Mouse (Mus musculus): ENCODE data around the gene Ppox.

Ppox gene

DNA sequence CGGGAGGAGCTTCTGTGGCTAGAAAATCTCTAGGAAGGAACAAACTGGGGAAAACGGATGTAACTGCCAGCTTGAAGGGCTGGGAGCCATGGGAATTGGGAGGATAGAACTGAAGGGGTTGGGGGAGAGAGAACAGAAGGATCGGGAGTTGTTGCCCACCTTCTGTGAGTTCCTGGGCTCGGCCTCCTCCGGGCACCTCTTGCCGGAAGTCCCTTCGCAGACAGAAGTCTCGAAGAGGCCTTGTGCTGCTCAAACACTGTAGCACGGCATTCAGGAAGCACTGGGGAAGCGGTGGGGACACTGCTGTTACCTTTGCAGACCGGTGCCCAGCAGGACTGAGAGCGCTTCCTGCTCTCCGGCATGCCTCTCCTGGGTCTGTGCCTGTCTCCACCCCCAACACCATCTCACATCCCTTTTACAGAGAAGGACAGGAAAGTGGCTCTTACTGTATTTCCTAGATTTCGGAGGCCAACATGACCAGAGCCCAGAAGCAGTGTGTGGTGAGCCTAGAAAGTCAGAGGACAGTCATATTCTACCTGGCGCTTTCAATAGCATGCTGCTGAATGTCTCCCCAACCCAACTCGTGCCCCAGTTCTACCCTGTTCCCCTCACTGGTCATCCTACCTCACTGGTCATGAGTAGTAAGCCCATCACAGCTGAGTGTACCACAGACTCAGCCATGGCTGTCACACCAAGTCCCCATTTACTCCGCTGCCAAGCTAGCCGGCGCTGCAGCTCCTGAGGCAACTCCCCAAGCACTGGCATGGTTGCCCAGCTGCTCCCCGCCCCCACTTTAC lies 4.3 kb upstream of the Ppox start:
- in situ Hi-C loops (cut with MseI, MboI): no loop called here

DNA sequence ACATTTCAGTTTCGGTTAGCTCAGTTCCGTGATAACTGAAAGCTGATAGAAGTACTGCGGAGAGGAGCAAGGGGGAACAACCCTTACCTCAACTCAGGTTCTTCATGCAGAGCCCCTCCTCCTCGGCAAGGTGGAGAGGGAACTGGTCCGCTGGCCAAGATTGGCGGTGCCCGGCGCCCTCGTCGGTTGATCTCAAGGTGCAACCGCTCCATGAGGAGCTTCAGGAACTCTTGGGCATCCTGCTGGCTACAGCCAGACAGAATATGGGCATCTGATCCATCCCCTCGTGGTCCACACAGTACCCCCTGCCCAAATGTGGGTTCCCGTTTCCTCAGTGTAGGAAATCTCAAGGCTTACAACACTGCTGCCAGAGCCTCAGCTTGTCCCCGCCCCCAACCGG lies 3.5 kb upstream of the Ppox start:
- in situ Hi-C loops (cut with MseI, MboI): no loop called here

DNA sequence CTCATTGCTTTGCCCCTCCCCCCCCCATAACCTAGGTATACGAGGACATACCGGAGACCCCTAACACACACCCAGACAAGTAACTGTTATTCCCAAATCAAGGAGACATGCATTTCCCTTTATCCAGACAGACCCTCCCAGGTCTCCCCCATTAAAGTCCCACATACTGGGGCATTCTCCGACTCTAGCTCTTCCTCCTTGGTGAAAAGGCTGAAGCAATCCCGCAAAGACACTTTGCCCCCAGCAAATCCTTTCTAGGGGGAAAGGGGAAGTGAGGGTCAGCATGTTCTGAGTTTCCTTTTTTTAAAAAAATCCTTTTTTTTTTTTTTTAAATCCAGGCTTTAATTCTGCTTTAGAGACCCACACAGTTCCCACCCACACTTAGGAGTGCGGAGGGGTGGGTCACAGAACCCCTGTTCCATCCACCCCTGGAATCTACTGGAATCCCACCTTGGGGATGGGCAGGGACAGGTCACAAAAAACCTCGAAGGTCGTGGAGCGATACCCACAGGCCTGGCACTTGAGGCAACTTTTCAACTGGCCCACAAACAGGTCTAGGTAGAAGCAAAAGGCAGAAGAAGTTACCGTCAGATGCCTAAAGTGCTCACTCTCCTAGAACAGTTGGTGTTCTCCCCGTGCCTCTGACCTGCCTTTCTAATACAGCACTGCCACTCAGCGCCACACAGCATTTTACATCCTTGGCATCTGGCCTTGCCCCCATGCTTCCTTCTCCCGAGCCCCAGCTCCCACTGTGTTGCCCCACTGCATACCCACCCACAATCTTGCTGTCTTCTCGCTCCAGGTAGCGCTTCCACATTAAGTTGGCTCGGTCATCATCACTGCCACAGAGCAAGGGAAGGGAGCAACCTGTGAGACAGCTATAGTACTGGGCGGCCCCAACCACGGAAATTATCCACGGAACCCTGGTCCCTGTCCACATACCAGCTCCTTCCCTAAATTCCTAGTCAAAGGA lies 2.5 kb upstream of the Ppox start:
- in situ Hi-C loops (cut with MseI, MboI): no loop called here

GRCm38 (mm10) chr1:171282086-171282805 lies 1.3 kb upstream of the Ppox start:
- in situ Hi-C loops (cut with MseI, MboI): no loop called here

DNA sequence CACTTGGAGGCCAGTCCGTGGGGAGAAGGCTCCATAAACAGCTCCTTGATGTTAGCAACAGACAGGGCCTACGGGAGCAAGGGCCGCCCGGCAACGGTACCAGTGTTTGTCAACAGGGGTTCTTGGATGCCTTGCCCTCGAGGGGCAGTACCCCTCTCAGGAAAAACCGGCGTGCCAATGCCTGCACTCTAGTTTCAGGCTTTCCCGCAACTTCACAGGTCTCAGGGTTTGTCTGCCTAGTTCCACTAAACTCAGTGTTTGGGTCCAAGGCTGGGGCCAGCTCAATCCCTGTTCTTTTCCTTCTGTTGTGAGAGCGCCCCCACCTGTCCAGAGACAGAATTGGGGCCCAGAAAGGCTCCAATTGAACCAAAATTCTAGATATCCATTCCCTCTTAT lies 540 bp upstream of the Ppox start:
- in situ Hi-C loops (cut with MseI, MboI): no loop called here

DNA sequence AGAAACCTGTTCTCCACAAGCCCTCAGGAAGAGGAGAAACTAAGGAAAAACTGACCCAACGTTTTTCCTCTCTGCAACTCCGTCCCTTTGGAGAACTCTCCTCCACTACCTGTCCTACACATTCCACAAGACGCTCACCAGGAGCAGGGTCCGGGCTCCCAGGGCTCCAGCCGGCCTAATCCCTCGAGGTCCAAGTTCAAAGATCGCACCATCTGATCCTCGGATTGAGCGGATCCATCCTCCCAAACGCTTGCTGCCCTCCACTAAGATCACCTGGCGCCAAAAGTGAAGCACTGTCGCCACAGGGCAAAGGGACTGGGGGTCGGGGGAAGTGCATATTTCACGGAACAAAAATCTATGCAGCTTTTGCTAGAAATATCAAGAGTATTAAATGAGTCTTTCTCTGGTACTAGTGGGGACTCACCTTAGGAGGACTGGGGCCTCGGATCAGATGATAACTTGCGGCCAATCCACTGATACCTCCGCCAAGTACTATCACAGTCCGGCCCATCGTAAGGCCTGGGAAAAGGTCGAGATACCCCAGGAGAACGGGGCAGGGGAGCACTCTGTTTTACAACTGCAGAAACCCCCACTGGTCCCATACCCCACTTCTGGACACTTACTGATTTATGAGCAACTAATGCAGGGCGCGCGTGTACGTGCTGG lies 603 bp downstream of the Ppox start:
- in situ Hi-C loops (cut with MseI, MboI): no loop called here

DNA sequence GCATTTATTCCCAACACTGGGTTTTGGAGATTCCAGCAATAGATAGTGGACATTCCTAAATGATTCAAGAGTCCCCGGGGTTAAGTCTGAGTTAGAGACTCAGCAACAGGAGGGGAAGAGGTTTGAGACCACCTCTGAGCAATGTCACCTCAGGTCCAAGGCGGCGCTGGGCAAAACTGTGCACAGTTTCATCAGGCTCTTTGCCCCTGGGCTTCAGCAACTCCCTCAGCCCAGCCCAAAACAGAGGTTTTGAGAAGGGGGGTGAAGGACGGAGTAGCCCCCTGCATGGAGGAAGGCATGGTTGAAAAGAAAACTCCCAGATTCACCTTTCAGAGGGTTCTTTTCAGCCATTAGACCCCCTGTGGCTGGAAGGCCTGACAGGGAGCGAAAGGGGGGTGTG lies 1.3 kb downstream of the Ppox start:
- in situ Hi-C loops (cut with MseI, MboI): no loop called here

DNA sequence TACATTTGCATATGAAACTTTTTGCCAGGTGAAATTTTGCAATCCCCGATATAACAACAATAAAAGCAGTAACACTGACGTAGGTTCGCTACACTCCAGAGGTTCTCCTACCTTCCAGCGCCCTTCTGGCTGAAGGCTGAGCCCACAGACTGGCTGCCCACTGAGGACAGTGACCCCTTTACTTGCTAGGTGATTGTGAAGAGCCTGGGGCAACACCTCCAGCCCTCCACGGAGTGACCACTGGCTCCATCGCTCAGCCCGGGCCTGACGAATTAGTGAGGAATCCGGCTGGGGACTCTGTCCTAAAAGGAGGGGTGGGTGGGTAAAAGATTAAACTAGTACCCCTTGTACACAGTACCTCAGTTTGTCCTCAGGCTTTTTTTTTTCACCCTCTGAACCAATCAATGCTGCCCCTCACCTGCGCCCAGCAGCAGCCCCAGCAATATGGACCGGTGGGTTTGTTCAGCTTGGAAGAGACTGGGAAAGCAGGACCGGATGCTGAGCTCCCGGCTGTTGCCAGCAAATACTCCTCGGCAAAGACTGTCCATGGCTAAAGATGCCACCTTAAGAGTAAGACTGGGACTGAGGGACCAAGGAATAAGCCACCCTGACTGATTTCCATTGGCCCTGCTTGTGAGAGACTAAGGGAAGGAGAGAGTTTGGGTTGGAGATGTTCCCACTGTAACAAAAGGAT lies 1.8 kb downstream of the Ppox start:
- in situ Hi-C loops (cut with MseI, MboI): no loop called here

- in situ Hi-C loops (cut with MseI, MboI): no loop called here
Measured at GRCm38 (mm10) chr1:171278436-171278835, 2.5 kb downstream of the Ppox start.

GRCm38 (mm10) chr1:171277736-171278135 lies 3.2 kb downstream of the Ppox start:
- in situ Hi-C loops (cut with MseI, MboI): no loop called here

- in situ Hi-C loops (cut with MseI, MboI): no loop called here
Measured at GRCm38 (mm10) chr1:171276110-171276748, 4.8 kb downstream of the Ppox start.

GRCm38 (mm10) chr1:171275144-171275734 lies 5.7 kb downstream of the Ppox start:
- in situ Hi-C loops (cut with MseI, MboI): no loop called here

GRCm38 (mm10) chr1:171274171-171274570 lies 6.8 kb downstream of the Ppox start:
- in situ Hi-C loops (cut with MseI, MboI): no loop called here

GRCm38 (mm10) chr1:171272086-171272485 lies 8.9 kb downstream of the Ppox start:
- in situ Hi-C loops (cut with MseI, MboI): no loop called here

GRCm38 (mm10) chr1:171271622-171272021 lies 9.4 kb downstream of the Ppox start:
- in situ Hi-C loops (cut with MseI, MboI): no loop called here

DNA sequence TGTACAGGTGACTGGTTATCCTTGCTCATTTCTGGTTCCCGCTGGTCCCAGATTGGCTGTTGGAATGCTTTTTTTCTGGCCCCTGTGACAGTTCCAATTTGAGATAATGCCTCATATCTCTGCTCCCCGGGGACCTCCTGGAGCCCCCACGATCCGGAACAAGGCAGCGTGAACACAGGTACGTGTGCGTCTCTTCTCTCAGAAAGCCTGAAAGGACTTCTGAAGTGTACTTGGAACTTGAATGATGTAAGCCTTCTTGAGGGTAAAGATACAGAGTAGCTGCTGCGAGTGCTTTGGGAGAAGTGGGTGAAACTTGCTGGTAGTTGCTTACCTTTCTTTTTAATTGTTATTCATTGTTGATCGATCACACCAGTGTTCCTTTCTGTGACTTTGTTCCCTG lies 9.8 kb downstream of the Ppox start:
- in situ Hi-C loops (cut with MseI, MboI): no loop called here

DNA sequence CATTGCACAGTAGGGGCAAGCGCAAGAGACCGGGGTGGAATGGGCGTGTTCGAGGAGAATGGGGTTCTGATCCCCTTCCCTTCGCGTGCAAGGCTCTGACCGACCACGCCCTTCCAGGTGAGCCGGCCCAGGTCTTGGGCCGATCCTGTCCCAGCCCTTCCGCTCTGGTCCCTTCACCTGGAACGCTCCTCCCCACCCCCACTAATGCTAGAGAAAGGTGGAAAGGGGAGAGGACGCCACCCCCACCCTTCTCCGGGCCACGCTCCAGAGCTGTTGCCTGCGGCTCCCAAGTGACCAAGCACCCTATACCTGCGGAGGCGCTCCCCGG lies 10.4 kb downstream of the Ppox start:
- in situ Hi-C loops (cut with MseI, MboI): no loop called here

- in situ Hi-C loops (cut with MseI, MboI): no loop called here
Measured at GRCm38 (mm10) chr1:171269848-171270572, 11.0 kb downstream of the Ppox start, which contains the start of gene B4galt3. Gene B4galt3, plus strand, starts transcription at chr1:171270328.

DNA sequence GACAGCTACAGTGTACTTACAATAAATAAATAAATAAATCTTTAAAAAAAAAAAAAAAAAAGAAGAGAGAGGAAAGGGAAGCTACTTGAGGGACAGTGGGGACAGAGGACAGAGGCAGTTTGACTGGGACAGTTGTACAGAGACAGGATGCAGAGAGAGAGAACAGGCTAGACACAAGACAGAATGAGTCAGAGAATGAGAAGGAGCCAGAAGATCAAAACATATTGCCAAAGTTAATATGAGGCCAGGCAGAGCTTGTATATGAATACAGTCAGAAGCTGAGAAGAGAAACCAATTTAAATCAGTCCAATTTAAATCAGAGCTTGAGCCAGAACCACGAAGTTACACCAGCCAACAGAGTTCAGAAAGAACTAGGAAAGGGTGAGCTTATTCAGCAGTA lies 12.6 kb downstream of the Ppox start:
- in situ Hi-C loops (cut with MseI, MboI): no loop called here
